Mouse (Mus musculus): Measurements from ENCODE around the gene RPS10-NUDT3.

Gene RPS10-NUDT3

GRCm38 (mm10) chr17:27628376-27628775 lies 6.6 kb downstream of the RPS10-NUDT3 start:
- no peak for DNase-seq (ENCODE audit: low read depth, low spot score)
- peaks cover 5% of the 10 kb centered on the region for H3K36me3 ChIP-seq (ENCODE audit: control insufficient read depth, insufficient read depth, low read length, poor library complexity, severe bottlenecking)
- no peaks in the 10 kb centered on the region for H3K27me3 ChIP-seq (ENCODE audit: control insufficient read depth, insufficient read depth, low read length, poor library complexity, severe bottlenecking)

- no peak for DNase-seq (ENCODE audit: low read depth, low spot score)
- no peaks in the 10 kb centered on the region for H3K27me3 ChIP-seq (ENCODE audit: control insufficient read depth, insufficient read depth, low read length, poor library complexity, severe bottlenecking)
- peaks cover 5% of the 10 kb centered on the region for H3K36me3 ChIP-seq (ENCODE audit: control insufficient read depth, insufficient read depth, low read length, poor library complexity, severe bottlenecking)
Observed at GRCm38 (mm10) chr17:27627451-27627850, 7.6 kb downstream of the RPS10-NUDT3 start.

GRCm38 (mm10) chr17:27626681-27627080 lies 8.3 kb downstream of the RPS10-NUDT3 start:
- Histone ChIP-seq H3K27me3 (ENCODE audit: control insufficient read depth, insufficient read depth, low read length, poor library complexity, severe bottlenecking) (no peaks in the 10 kb centered on the region), H3K36me3 (ENCODE audit: control insufficient read depth, insufficient read depth, low read length, poor library complexity, severe bottlenecking) (peaks cover 4% of the 10 kb centered on the region)
- DNase-seq (ENCODE audit: low read depth, low spot score) = no peak

GRCm38 (mm10) chr17:27625455-27626251 lies 9.4 kb downstream of the RPS10-NUDT3 start:
- Histone ChIP-seq H3K27me3 (ENCODE audit: control insufficient read depth, insufficient read depth, low read length, poor library complexity, severe bottlenecking) (no peaks in the 10 kb centered on the region), H3K36me3 (ENCODE audit: control insufficient read depth, insufficient read depth, low read length, poor library complexity, severe bottlenecking) (no peaks in the 10 kb centered on the region)
- DNase-seq (ENCODE audit: low read depth, low spot score) = no peak

- DNase-seq (ENCODE audit: low read depth, low spot score) = peak; percentile 95
- no peaks in the 10 kb centered on the region for H3K36me3 ChIP-seq (ENCODE audit: control insufficient read depth, insufficient read depth, low read length, poor library complexity, severe bottlenecking)
- no peaks in the 10 kb centered on the region for H3K27me3 ChIP-seq (ENCODE audit: control insufficient read depth, insufficient read depth, low read length, poor library complexity, severe bottlenecking)
Observed at GRCm38 (mm10) chr17:27623360-27624326, 11.4 kb downstream of the RPS10-NUDT3 start, which contains the start of gene Nudt3. Gene Nudt3 (minus strand): TSS chr17:27623495.

- Histone ChIP-seq H3K27me3 (ENCODE audit: control insufficient read depth, insufficient read depth, low read length, poor library complexity, severe bottlenecking) (no peaks in the 10 kb centered on the region), H3K36me3 (ENCODE audit: control insufficient read depth, insufficient read depth, low read length, poor library complexity, severe bottlenecking) (no peaks in the 10 kb centered on the region)
- DNase-seq (ENCODE audit: low read depth, low spot score) = peak; percentile 59
Observed at GRCm38 (mm10) chr17:27622611-27623359, 12.2 kb downstream of the RPS10-NUDT3 start.

GRCm38 (mm10) chr17:27621705-27622531 lies 13.1 kb downstream of the RPS10-NUDT3 start:
- no peak for DNase-seq (ENCODE audit: low read depth, low spot score)
- Histone ChIP-seq H3K27me3 (ENCODE audit: control insufficient read depth, insufficient read depth, low read length, poor library complexity, severe bottlenecking) (no peaks in the 10 kb centered on the region), H3K36me3 (ENCODE audit: control insufficient read depth, insufficient read depth, low read length, poor library complexity, severe bottlenecking) (no peaks in the 10 kb centered on the region)

GRCm38 (mm10) chr17:27621161-27621560 lies 13.9 kb downstream of the RPS10-NUDT3 start:
- Histone ChIP-seq H3K27me3 (ENCODE audit: control insufficient read depth, insufficient read depth, low read length, poor library complexity, severe bottlenecking) (no peaks in the 10 kb centered on the region), H3K36me3 (ENCODE audit: control insufficient read depth, insufficient read depth, low read length, poor library complexity, severe bottlenecking) (no peaks in the 10 kb centered on the region)
- no peak for DNase-seq (ENCODE audit: low read depth, low spot score)

GRCm38 (mm10) chr17:27615388-27615787 lies 19.6 kb downstream of the RPS10-NUDT3 start:
- Histone ChIP-seq H3K36me3 (ENCODE audit: control insufficient read depth, insufficient read depth, low read length, poor library complexity, severe bottlenecking) (no peaks in the 10 kb centered on the region), H3K27me3 (ENCODE audit: control insufficient read depth, insufficient read depth, low read length, poor library complexity, severe bottlenecking) (no peaks in the 10 kb centered on the region)
- DNase-seq (ENCODE audit: low read depth, low spot score) = no peak

GRCm38 (mm10) chr17:27613016-27613415 lies 22.0 kb downstream of the RPS10-NUDT3 start:
- no peak for DNase-seq (ENCODE audit: low read depth, low spot score)
- Histone ChIP-seq H3K36me3 (ENCODE audit: control insufficient read depth, insufficient read depth, low read length, poor library complexity, severe bottlenecking) (no peaks in the 10 kb centered on the region), H3K27me3 (ENCODE audit: control insufficient read depth, insufficient read depth, low read length, poor library complexity, severe bottlenecking) (no peaks in the 10 kb centered on the region)

GRCm38 (mm10) chr17:27611994-27612393 lies 23.0 kb downstream of the RPS10-NUDT3 start:
- peak; percentile 24 for DNase-seq (ENCODE audit: low read depth, low spot score)
- H3K27me3 ChIP-seq (ENCODE audit: control insufficient read depth, insufficient read depth, low read length, poor library complexity, severe bottlenecking) = no peaks in the 10 kb centered on the region
- H3K36me3 ChIP-seq (ENCODE audit: control insufficient read depth, insufficient read depth, low read length, poor library complexity, severe bottlenecking) = no peaks in the 10 kb centered on the region

GRCm38 (mm10) chr17:27611519-27611884 lies 23.5 kb downstream of the RPS10-NUDT3 start:
- Histone ChIP-seq H3K27me3 (ENCODE audit: control insufficient read depth, insufficient read depth, low read length, poor library complexity, severe bottlenecking) (no peaks in the 10 kb centered on the region), H3K36me3 (ENCODE audit: control insufficient read depth, insufficient read depth, low read length, poor library complexity, severe bottlenecking) (no peaks in the 10 kb centered on the region)
- DNase-seq (ENCODE audit: low read depth, low spot score) = no peak

- Histone ChIP-seq H3K27me3 (ENCODE audit: control insufficient read depth, insufficient read depth, low read length, poor library complexity, severe bottlenecking) (no peaks in the 10 kb centered on the region), H3K36me3 (ENCODE audit: control insufficient read depth, insufficient read depth, low read length, poor library complexity, severe bottlenecking) (no peaks in the 10 kb centered on the region)
- no peak for DNase-seq (ENCODE audit: low read depth, low spot score)
Observed at GRCm38 (mm10) chr17:27610679-27611518, 24.1 kb downstream of the RPS10-NUDT3 start.

Data from splenic B cell, adult 2 months (primary cell).